Mouse (Mus musculus): ENCODE data around the gene Capn12. TPM values are rescaled to one million over a fixed set of nuclear protein-coding genes. Genes with fewer than 3 reads are reported as not detected.
A peak's percentile ranks its signal among the peaks of the same experiment; 100 is the strongest.

Gene Capn12
- polyA plus RNA-seq, 1 experiment, result 0.11 TPM

GRCm38 (mm10) chr7:28850642-28851041 is 30.6 kb upstream of the Capn12 start:
- Histone ChIP-seq H3K4me3 (ENCODE audit: insufficient read depth, low read depth, low read length) (no peak overlapping the region), H3K27ac (ENCODE audit: insufficient read depth, low read depth, low read length) (no peak overlapping the region), H3K27me3 (replicated peaks; ENCODE audit: control insufficient read depth, insufficient read depth, low read length) (no peaks in the 10 kb centered on the region), H3K36me3 (ENCODE audit: control insufficient read depth, insufficient read depth, low read length) (no peaks in the 10 kb centered on the region), H3K4me1 (ENCODE audit: control insufficient read depth, insufficient read depth, low read length) (no peaks in the 10 kb centered on the region)
- no peak for DNase-seq
- 70% methylated on average over 4 of the region's 4 CpGs for whole genome bisulfite sequencing
- no peak for TF ChIP-seq POLR2A (IDR thresholded peaks at IDR 0.05; ENCODE audit: low read depth, low read length)
- TF ChIP-seq CTCF (conservative IDR thresholded peaks at IDR 0.05; ENCODE audit: insufficient read depth, insufficient read length, low read depth, low read length), result no peak

- Histone ChIP-seq H3K27ac (ENCODE audit: insufficient read depth, low read depth, low read length) (no peak overlapping the region), H3K4me3 (ENCODE audit: insufficient read depth, low read depth, low read length) (no peak overlapping the region), H3K36me3 (ENCODE audit: control insufficient read depth, insufficient read depth, low read length) (no peaks in the 10 kb centered on the region), H3K27me3 (replicated peaks; ENCODE audit: control insufficient read depth, insufficient read depth, low read length) (no peaks in the 10 kb centered on the region), H3K4me1 (ENCODE audit: control insufficient read depth, insufficient read depth, low read length) (no peaks in the 10 kb centered on the region)
- no peak for DNase-seq
- TF ChIP-seq CTCF (conservative IDR thresholded peaks at IDR 0.05; ENCODE audit: insufficient read depth, insufficient read length, low read depth, low read length) (no peak), POLR2A (IDR thresholded peaks at IDR 0.05; ENCODE audit: low read depth, low read length) (no peak)
- 89% methylated on average over 2 of the region's 2 CpGs for WGBS
Observed at GRCm38 (mm10) chr7:28859953-28860352, 21.3 kb upstream of the Capn12 start.

GRCm38 (mm10) chr7:28860898-28861297 is 20.3 kb upstream of the Capn12 start:
- no peak for DNase-seq
- no peaks in the 10 kb centered on the region for H3K27me3 ChIP-seq (replicated peaks; ENCODE audit: control insufficient read depth, insufficient read depth, low read length)
- H3K4me1 ChIP-seq (ENCODE audit: control insufficient read depth, insufficient read depth, low read length), result no peaks in the 10 kb centered on the region
- no peak overlapping the region for H3K4me3 ChIP-seq (ENCODE audit: insufficient read depth, low read depth, low read length)
- no peaks in the 10 kb centered on the region for H3K36me3 ChIP-seq (ENCODE audit: control insufficient read depth, insufficient read depth, low read length)
- WGBS, result 91% methylated on average over 6 of the region's 6 CpGs
- 0 out of 2 replicates have a peak, but pooled peaks have one; percentile 19 for TF ChIP-seq CTCF (conservative IDR thresholded peaks at IDR 0.05; ENCODE audit: insufficient read depth, insufficient read length, low read depth, low read length)
- no peak for TF ChIP-seq POLR2A (IDR thresholded peaks at IDR 0.05; ENCODE audit: low read depth, low read length)
- no peak overlapping the region for H3K27ac ChIP-seq (ENCODE audit: insufficient read depth, low read depth, low read length)

GRCm38 (mm10) chr7:28862817-28863499 is 18.3 kb upstream of the Capn12 start:
- Histone ChIP-seq H3K4me3 (ENCODE audit: insufficient read depth, low read depth, low read length) (no peak overlapping the region), H3K27me3 (replicated peaks; ENCODE audit: control insufficient read depth, insufficient read depth, low read length) (no peaks in the 10 kb centered on the region), H3K27ac (ENCODE audit: insufficient read depth, low read depth, low read length) (no peak overlapping the region), H3K4me1 (ENCODE audit: control insufficient read depth, insufficient read depth, low read length) (no peaks in the 10 kb centered on the region), H3K36me3 (ENCODE audit: control insufficient read depth, insufficient read depth, low read length) (no peaks in the 10 kb centered on the region)
- DNase-seq, result no peak
- 65% methylated on average over 15 of the region's 15 CpGs for WGBS
- TF ChIP-seq POLR2A (IDR thresholded peaks at IDR 0.05; ENCODE audit: low read depth, low read length) (no peak), CTCF (conservative IDR thresholded peaks at IDR 0.05; ENCODE audit: insufficient read depth, insufficient read length, low read depth, low read length) (no peak)

GRCm38 (mm10) chr7:28863540-28863939 is 17.7 kb upstream of the Capn12 start, which contains the start of gene Lgals7:
Gene Lgals7 (plus strand): TSS chr7:28863853.
- Histone ChIP-seq H3K27me3 (replicated peaks; ENCODE audit: control insufficient read depth, insufficient read depth, low read length) (no peaks in the 10 kb centered on the region), H3K36me3 (ENCODE audit: control insufficient read depth, insufficient read depth, low read length) (no peaks in the 10 kb centered on the region), H3K4me1 (ENCODE audit: control insufficient read depth, insufficient read depth, low read length) (no peaks in the 10 kb centered on the region), H3K4me3 (ENCODE audit: insufficient read depth, low read depth, low read length) (no peak within 1 kb of the TSS), H3K27ac (ENCODE audit: insufficient read depth, low read depth, low read length) (no peak within 1 kb of the TSS)
- DNase-seq, result no peak
- TF ChIP-seq CTCF (conservative IDR thresholded peaks at IDR 0.05; ENCODE audit: insufficient read depth, insufficient read length, low read depth, low read length) (no peak), POLR2A (IDR thresholded peaks at IDR 0.05; ENCODE audit: low read depth, low read length) (no peak)
- WGBS, result 82% methylated on average over 6 of the region's 6 CpGs

- H3K36me3 ChIP-seq (ENCODE audit: control insufficient read depth, insufficient read depth, low read length), result no peaks in the 10 kb centered on the region
- no peak for TF ChIP-seq CTCF (conservative IDR thresholded peaks at IDR 0.05; ENCODE audit: insufficient read depth, insufficient read length, low read depth, low read length)
- no peak for TF ChIP-seq POLR2A (IDR thresholded peaks at IDR 0.05; ENCODE audit: low read depth, low read length)
- WGBS, result 52% methylated on average over 9 of the region's 9 CpGs
- no peaks in the 10 kb centered on the region for H3K4me1 ChIP-seq (ENCODE audit: control insufficient read depth, insufficient read depth, low read length)
- H3K27ac ChIP-seq (ENCODE audit: insufficient read depth, low read depth, low read length), result no peak overlapping the region
- no peak overlapping the region for H3K4me3 ChIP-seq (ENCODE audit: insufficient read depth, low read depth, low read length)
- no peak for DNase-seq
- H3K27me3 ChIP-seq (replicated peaks; ENCODE audit: control insufficient read depth, insufficient read depth, low read length), result no peaks in the 10 kb centered on the region
Observed at GRCm38 (mm10) chr7:28864288-28864750, 16.9 kb upstream of the Capn12 start.

- Histone ChIP-seq H3K27ac (ENCODE audit: insufficient read depth, low read depth, low read length) (no peak overlapping the region), H3K27me3 (replicated peaks; ENCODE audit: control insufficient read depth, insufficient read depth, low read length) (no peaks in the 10 kb centered on the region), H3K36me3 (ENCODE audit: control insufficient read depth, insufficient read depth, low read length) (no peaks in the 10 kb centered on the region), H3K4me1 (ENCODE audit: control insufficient read depth, insufficient read depth, low read length) (no peaks in the 10 kb centered on the region), H3K4me3 (ENCODE audit: insufficient read depth, low read depth, low read length) (peak overlapping the region; percentile 10; the same call in 1 of the 2 replicates)
- peak; percentile 84 for DNase-seq
- 36% methylated on average over 33 of the region's 33 CpGs for WGBS
- TF ChIP-seq POLR2A (IDR thresholded peaks at IDR 0.05; ENCODE audit: low read depth, low read length) (no peak), CTCF (conservative IDR thresholded peaks at IDR 0.05; ENCODE audit: insufficient read depth, insufficient read length, low read depth, low read length) (no peak)
Observed at GRCm38 (mm10) chr7:28865481-28866300, 15.5 kb upstream of the Capn12 start.
